Mouse (Mus musculus) cerebellum, adult 9-11 months (tissue): Measurements from ENCODE around the gene BC049762.

Experiments used
- DNase-seq: peaks from one replicate; pipeline ENCODE4 v3.0.0; 2022

The BC049762 gene

DNA sequence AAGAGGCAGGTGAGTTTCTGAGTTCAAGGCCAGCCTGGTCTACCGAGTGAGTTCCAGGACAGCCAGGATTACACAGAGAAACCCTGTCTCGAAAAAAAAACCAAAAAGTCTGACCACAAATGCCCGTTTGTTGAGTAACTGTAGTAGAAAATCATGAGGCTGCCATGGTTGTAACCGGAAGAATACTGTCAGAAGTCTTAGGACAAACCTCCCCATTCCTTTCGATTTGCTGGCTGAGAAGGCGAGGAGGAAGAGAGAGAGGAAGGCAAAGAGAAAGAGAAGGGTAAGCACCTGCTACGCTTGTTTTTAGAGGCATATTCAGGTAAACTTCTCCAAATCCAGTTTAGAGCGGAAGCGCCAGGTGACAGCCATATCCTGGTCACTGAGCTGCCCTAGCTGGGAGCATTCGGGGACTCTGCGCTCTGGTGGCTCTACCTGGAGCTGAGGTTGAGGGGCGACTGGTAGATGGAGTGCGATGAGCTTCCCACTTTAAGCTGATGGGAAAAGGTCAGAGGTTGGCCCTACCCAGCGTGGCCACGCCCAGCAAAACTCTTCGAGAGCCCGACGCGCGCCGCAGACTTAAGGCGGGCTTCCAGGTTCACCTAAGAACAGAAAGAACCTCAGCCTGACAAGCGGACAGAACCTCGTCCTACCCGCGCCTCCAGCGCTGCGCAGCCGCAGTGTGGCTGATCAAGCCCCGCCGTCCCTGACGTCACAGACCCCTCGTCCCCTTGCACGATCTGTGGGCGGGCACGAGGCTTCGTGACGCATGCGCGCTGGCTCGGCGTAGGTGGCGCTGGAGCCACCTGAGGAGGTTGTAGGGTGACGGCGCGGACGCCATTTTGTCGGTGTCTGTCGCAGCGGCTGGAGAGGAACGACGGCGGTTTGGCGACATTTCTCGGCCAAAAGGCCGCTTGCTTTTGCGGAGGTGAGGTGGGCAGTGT is at the start of gene BC049762:
Gene BC049762 (minus strand): TSS at position 705 of the 944 bp plus-strand sequence.
- peak; percentile 99 for DNase-seq

- no peak for DNase-seq
These were observed 49.0 kb upstream of the BC049762 start for GRCm38 (mm10) chr11:51311846-51312245.

DNA sequence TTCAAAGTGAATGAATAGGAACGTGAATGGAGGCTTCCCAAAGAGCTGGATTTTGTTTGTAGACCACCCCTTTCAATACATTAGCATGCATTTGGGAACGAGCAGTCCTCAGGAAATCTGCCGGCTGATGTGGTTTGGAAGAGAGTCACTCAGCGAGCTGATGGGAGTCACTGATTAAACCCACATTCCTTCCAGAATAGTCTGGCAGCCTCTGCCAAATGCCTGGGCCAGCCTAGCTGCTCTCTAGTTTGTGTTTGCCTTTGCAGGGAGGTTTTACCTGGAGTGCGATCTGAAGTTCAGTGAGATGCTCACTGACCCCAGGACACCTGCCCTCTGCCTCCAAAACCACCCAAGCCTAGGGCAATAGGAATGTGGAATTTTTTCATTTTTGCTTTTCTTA is 45.5 kb upstream of the BC049762 start:
- no peak for DNase-seq

DNA sequence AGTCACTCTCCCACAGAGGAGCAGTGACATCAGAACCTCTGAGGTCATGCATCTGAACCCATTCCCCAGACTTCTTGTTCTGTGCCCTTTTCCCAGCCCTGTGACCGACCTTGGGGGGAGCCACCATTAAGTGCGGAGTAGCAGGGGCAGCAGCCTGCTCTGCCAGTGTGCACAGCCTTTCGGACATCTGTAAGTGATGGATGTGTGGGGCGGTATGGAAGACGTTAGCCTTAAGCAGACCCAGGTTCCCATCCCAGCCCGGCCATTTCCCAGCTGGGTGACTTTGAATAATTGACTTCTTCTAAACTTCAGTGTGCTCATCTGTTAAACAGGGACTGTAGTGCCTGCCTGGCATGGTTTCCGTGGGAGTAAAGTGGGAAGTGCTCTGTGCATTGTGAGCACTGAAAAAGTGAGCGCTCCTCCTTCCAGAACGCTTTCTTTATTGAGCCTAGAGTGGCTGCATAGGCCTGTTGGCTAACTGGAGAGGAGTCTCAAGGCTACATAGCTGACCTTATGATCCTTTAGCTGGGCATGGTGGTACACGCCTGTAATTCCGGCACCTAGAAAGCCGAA is 41.2 kb upstream of the BC049762 start:
- no peak for DNase-seq

DNA sequence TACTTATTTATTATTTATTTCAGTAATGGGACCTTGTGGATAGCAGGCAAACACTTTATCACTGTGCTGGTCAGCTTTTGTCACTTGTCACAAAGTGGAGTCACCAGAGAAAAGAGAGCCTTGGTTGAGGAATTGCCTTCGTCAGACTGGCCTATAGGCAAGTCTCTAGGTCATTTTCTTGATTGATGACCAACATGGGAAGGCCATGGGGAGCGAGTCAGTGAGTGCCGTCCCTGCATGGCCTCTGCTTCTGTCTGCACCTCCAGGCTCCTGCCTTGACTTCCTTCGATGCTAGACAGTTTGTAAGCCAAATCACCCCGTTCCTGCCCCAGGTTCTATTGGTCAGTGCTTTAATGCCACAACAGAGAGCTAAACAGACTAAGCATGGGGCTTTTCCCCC is 39.5 kb upstream of the BC049762 start:
- no peak for DNase-seq

- no peak for DNase-seq
These were observed 35.8 kb upstream of the BC049762 start for GRCm38 (mm10) chr11:51298691-51299090.

DNA sequence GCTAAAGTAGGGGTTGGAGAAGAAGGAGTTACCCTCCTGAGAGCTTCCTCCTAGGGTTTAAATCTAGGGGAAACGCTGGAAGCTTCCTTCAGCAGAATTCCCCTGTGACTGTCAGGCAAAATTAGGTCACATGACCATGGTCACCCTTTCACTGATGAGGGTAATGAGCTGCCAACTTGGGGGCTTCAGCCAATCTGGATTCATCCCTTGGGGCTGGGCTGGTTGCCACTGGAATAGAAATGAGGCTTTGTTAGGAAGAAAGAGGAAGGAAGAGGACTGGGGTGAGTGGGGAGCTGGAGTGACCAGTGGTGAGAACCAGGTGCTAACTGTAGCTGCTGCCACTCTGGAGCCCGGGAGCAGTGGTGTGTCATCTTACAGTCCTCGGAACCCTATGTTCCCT is 32.9 kb upstream of the BC049762 start:
- DNase-seq, result no peak

GRCm38 (mm10) chr11:51293956-51294530 is 31.2 kb upstream of the BC049762 start:
- DNase-seq, result no peak

DNA sequence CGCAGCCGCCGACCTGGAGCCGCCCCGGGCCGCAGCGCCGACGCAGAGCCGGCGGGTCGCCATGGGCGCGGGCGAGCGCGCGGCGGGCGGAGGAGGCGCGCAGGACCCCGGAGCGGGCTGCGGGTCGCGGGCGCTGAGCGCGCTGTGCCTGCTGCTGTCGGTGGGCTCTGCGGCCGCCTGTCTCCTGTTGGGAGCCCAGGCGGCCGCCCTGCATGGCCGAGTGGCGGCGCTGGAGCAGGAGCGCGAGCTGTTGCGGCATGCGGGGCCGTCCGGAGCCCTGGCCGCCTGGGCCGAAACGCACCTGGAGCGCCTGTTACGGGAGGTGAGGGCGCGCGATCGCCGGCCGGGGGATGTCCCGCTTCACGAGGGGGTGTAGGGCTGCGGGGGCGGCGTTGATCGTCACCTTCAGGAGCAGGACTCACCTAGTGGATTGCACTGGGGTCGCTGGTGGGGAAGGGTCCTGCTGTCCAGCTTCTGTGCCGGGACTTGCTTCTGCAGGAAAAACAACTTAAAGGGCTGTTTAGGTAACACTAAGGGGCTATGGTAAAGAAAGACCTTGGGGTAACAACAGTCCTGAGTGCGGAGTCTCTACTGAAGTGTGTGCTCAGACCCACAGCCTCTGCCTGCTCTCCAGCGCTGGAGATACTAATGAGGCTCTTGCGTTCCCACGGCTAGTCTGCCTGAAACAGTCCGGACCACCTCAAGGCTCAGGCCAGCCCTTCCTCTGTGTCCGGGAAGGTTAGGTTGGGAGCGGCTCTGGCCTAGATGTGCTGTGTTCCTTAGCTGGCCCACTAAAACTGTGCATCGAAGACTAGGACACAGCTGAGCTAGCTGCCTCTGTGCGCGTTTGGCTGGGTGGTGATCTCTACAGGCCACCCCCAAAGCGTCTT is 27.5 kb upstream of the BC049762 start:
- DNase-seq, result no peak

DNA sequence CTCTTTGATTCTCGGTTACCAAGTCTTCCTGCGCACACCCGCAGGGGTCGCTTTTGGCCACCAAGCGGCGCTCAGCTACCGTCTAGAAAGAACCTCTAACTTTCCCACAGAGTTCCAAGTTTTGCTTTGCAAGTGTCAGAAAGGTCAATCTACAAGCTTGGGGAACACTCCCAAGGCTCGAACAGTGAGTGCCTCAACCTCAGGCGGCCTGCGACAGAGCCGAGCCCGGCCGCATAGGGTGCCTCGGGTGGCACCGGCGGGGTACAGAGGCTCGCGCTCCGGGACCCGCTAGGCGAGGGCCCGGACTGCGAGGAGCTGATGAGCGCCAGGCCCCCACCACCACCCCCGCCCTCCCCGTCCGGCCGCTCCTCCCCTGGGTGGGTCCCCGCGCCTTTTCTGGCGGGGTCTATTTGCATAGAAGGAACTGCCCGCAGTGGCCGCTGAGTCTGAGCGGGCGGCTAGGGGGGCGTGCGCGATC is 26.8 kb upstream of the BC049762 start, which contains the start of gene Col23a1:
Gene Col23a1 (plus strand): TSS at position 357 of the 478 bp plus-strand sequence.
- peak; percentile 15 for DNase-seq

DNA sequence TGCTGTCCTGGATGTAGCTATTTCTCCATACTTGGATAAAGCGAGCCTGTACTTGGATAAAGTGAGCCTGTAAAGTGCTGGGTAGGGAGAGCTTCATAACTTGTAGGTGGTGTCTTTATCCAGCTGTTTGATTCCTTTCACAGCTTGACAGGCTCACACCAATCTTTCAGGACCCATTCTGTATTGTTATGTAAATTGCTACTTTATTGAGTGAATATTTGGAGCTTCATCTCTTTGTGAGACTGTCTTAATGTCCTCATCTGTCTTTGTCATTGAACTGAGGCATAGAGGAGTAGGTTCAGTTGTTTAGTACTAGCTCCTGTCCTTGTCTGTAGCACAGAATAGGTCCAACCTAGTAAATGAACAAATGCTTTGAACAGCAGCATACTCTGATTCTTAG is 11.6 kb upstream of the BC049762 start:
- no peak for DNase-seq

GRCm38 (mm10) chr11:51265326-51265725 is 2.5 kb upstream of the BC049762 start:
- no peak for DNase-seq

GRCm38 (mm10) chr11:51264352-51264751 is 1.5 kb upstream of the BC049762 start:
- peak; percentile 29 for DNase-seq

- no peak for DNase-seq
These were observed 513 bp upstream of the BC049762 start for GRCm38 (mm10) chr11:51263286-51263831.

DNA sequence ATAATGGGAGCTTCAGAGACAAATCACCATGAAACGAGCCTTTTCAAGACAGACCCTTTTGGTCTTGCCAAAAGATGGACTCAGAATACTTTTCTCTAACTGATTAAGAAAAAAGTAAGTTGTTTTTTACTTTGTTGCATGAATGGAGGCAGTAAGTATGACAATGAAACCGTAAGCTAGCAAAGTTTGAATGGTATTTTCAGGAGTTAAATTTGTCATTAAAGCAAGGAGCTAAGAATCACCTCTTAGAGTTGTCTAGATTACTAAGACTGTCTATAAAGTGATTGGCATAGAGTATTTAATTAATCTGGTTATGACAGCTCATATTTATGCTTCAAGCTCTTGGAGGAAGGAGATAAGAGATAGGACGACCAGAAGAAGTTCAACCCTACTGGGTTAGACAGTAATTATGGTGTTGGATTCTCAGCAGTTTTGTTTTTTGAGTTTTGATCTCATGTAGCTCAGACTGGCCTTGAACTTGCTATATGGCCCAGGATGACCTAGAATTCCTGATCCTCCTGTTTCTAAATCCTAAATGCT is 1.1 kb downstream of the BC049762 start, which contains the start of gene Clk4:
Gene Clk4 (plus strand): TSS at position 51 of the 540 bp plus-strand sequence.
- DNase-seq, result no peak

DNA sequence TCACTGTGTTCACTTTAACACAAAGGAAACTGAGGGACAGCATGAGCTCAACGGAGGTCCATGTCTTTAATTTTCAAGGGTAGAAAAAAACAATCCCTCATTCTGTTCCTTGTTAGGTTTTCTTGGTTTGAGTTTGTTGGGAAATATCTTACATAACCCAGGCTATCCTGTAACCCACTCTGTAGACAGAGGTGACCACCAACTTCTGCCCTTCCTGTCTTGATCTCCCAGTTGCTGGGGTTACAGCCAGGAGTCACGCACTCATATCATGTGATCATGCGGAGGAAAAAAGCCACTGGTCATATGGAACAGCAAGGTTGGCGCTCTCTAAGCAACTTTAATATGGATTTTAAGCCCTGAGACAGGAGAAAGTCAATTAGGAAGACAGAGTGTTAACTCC is 5.8 kb downstream of the BC049762 start:
- DNase-seq, result no peak

- no peak for DNase-seq
These were observed 19.9 kb downstream of the BC049762 start for GRCm38 (mm10) chr11:51242897-51243296.

DNA sequence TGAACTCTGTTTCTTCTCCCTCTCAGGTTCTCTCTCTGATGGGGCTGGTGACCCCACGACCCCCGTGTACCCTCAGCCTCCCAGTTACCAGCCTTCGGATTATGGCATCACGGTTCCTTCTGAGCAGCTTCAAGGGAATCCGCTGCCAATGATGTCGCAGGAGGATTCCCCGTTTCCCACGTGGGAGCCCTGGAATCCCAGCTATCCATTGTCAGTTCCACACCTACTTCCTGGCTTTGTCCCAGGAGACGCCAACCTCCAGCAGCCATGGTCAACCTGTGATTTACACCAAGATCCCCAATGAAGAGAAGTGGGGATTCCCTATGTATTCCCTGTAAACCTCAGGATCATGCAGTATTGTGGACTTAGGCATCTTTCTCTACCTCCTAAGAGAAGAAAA is 28.2 kb downstream of the BC049762 start:
- DNase-seq, result no peak

- no peak for DNase-seq
These were observed 35.7 kb downstream of the BC049762 start for GRCm38 (mm10) chr11:51227104-51227503.

DNA sequence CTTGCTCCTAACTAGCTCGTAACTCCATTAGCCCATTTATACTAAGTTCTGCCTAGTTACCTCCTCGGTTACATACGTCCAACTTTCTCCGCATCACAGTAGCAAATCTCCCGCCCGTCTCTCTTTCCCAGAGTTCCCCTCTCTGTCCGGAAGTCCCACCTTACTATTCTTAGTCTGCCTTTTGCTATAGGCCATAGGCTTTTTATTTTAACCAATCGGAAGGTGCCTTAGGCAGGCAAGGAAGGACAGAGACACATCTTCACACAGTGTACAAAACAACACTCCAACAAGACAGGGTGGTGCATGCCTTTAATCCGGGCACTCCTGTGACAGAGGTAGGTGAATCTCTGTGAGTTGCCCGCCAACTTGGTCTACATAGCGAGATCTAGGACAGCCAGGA is 42.5 kb downstream of the BC049762 start, which contains the start of gene Gm12569:
Gene Gm12569 (plus strand): TSS at position 166 of the 400 bp plus-strand sequence.
- DNase-seq, result no peak

DNA sequence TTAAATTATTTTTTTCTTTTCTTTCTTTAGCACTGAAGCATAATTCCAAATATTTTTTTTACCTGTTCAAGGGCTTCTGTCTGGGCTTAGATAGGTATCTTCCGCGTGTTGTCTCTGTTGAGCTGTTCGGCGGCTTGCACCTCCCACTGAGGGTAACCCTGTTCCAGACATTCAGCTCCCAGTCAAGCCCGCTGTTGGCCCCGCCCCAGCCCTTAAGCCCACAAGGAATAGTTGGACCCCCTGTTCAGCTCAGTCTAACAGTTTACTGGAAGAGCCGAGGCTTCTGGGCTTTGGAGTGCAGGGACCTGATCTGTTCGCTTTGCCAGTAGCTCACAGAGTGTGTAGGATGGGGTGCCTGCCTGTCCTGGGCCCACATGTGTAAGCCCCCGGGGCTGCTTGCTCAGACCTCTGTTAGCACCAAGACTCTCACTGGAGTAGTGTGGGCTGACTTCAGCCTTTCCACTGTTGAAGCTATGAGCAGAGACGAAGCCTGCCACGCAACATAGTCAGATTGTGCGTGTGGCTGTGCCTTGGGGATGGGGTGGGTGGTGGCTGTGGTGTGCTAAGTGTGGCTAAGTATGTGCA is 43.4 kb downstream of the BC049762 start:
- DNase-seq, result no peak
